Mouse (Mus musculus): ENCODE measurements at regions not wholly inside any gene's neighbourhood (a gene's known extent, or its start where the extent isn't known, plus 50 kb on each side); places are given as distances from the start of the nearest gene placed in this dataset.
"Not testable (repeated sequence)": the region's sequence is repeated elsewhere in the genome, so short reads cannot be mapped to it uniquely, and the experiment has no call there.

DNA sequence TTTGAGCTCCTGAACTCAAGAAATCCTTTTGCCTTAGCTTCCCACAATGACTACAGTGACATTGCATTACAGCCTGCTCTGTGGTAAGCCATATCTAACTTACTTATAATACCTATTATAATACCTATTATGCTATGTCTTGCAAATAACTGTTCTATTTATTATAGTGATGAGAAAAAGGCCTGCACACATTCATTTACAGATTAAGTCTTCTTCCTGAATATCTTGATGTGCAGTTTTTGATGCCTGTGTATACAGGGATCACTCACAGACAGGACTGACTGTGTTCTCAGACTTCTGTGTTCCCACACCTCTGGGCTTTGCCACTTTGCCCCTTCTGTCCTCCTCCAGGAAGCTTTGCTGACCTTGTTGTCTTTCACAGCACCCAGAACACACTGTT, 102.8 kb upstream of the Dlg1 start:
- no peak for DNase-seq

DNA sequence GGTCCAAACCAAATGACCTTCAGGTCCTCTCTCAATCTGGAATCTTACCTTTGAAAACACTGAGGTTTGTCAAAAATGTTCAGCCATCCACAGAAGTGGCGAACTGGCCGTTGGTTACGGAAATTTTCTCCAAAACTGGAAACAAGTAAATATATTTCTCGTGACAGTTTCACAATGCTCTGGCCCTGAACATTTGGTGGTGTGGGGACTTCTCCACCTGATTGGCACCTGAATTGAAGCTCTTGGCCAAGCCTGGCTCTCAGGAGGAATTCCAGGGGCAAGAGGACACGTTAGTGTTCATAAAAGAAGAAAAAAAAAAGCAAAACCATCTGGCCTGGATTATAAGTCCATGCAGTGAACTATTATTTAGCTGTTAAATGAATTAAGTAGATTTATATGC, 98.3 kb upstream of the Dlg1 start:
- DNase-seq: no peak

DNA sequence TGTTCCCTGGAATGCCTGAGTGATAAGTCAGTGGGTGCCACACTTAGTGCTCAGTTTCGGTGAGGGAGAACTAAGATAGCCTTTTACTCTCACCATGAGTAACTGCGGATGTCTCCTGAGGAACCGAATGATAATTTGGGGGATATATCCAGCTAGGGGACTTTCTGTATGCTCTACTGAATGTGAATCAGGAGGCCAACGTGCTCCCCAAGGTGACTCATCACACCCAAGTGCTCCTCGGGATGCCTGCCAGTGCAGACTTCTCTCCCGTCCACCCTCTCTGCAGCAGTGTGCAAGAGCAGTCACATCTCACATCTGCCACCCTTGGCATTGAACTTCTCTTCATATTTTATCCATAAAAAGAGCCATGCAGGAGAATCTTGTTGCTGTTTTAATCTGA, 94.9 kb upstream of the Dlg1 start:
- no peak for DNase-seq

DNA sequence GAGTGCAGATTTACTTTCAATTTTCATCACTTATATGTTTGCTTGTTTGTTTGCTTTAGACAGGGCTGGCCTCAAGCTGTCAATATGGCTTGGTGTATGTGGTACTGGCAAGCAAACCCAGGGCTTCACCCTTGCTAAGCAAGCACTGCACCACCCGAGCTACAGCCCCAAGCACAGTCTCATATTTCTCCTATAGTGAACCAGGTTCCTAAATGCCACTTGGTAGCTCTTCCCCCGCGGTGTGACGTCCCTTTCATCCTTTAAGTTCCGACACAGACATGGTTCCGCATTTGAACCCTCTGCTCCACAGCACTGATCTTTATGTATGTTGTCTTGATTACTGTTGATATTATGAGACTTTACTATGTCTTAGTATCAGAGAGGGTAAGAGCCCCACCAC, 93.4 kb upstream of the Dlg1 start:
- DNase-seq: no peak

DNA sequence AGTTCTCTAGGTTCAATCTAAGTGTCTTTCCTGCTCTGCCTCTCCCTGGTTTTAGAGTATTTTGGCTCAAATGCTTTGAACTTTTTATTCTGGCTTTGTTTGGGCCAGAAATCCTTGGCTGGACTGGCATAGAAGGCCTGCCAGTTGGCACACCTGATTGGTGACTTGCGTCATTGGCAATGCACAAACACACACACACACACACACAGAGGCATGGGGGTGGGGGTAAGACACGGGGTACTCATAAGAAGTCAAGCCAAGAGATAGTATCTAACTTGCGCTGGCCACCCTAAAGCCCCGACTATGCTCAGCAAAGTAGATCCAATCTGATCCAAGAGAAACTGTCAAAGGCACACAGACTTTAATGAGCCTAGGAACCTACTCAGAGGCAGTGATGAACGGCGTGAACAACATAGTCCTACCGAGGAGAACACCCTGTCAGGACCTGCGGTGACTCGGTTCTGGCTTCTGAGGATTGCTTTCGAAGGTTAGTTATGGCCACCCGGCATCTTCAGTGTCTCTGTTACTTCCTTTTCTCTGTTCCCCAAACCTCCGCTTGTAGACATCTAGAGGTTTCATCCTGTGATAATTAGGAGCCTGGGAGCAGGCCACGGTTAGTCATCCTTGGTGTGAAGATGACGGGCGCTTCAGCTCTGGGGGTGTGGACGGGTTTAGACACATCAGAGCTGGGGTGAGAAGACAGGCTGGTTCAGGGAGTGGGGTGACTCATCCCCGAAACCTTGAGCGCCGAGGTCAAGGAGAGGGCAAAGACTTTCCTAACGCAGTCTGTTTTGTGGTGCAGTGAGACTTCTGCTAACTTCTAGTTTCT, 92.7 kb upstream of the Dlg1 start:
- DNase-seq: no peak

DNA sequence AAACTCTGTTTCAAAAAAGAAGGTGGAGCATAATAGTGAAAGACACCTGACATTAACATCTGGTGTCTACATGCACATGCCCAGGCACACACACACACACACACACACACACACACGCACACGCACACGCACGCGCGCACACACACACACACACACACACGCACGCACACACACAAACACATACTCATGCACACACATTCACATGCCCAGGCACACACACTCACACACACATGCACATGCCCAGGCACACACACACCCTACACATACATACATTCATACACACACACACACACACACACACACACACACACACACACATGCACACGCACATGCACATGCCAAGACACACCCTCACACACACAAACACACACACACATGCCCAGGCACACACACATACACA, 89.4 kb upstream of the Dlg1 start:
- not testable (repeated sequence) for DNase-seq

DNA sequence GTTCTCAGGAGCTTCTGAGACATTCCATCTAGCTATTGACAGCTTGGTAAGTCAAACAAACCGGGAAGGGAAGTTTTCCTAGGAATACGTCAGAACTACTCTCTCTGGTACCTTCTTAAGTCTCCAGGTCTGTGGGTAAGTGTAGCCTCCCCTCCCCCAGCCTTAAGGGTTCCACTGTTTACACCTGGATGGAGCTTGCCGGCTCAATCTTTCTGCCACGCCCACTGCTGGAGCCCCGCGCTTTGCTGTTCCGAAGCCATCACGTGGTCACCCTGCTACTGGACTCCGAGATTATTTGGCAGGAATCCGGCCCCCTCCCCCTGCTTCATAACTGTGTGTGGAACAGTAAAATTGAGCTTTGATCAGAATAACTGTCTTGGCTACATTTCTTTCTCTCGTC, 87.6 kb upstream of the Dlg1 start:
- peak; percentile 58 to 75 for DNase-seq

DNA sequence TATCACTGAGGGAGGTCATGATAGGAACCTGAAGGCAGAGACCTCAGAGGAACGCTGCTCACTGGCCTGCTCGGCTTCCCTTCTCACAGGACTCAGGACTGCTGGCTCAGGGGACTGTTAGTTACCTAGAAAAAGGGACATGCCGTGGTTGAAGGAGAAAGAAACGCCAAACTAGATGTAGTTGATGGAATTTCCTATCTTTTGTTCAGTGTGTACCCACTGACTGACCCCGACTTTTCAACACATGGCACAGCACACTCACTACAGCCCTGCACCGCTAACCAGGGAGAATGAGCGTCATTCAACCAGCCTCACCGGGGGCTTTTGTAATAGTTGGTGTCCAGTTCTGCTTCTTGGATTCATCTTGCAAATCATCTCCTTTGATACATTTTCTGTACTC, 86.8 kb upstream of the Dlg1 start:
- no peak for DNase-seq

DNA sequence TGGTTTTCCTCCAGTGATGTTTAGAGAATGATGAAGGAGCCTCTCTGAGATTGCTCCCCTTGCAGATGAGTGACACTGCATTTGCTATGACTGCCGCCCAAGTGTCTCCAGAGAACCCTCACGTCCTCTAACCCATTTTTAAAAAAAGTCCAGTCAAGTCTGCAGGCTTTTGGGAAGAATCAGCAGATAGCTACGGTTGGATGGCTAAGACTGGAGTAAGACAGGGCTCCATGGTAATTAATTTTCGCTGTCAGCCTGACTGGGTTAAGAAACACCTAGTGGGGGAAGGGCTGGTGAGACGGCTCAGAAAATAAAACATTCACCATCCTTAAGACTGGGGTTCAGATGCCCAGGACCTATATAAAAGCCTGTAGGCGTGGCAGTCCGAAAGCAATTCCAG, 85.9 kb upstream of the Dlg1 start:
- DNase-seq: no peak

DNA sequence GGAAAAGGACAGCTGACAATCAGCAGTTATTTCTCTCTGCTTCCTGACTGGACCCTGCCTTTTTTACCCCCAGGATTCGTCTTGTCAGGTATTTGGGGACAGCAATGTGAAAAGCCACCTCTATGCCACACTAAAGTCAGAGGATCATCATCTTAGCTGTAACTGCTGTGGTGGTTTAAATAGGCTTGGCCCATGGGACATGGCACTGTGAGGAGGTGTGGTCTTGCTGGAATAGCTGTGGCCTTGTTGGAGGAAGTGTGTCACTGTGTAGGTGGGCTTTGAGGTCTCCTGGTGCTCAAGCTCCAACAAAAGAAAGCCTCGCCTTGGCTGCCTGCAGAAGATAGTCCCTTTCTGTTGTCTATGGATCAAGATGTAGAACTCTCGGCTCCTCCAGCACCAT, 83.9 kb upstream of the Dlg1 start:
- DNase-seq: no peak

DNA sequence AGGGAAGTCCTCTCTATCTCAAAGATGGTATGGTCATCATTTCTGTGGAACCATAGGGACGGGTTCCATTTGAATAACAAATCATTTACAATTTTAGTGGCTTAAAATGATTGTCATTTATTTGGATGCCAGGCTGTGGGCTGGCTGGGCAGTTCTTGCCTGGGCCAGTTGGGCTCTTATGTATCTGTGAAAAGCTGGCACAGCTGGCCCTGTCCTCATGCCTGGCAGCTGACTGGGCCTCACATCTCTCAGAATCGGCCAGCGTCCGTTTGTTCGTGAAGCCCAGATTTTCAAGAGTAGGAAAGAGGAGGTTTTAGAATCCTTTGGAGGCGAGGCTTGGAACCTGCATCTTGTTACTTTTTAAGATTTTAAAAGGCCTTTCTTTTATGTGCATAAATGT, 82.5 kb upstream of the Dlg1 start:
- DNase-seq: no peak

DNA sequence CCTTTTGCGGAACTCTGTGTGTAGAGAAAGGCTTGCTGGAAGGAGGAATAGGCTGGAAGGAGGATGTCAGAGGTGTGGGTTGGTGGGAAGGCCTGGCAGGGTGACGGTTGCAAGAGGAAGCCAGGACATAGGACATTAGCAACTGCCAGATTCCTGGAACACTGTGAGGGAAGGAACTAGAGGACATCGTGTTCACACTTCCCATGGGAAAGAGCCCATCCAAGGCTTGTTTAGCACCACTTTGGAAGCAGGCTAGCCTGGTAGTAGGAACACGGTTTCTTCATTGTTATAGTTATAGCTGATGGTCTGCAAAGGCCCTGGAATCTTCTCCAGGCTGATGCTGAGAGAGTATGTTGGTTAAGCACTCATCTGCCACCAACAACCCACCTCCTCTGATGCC, 80.4 kb upstream of the Dlg1 start:
- no peak for DNase-seq

DNA sequence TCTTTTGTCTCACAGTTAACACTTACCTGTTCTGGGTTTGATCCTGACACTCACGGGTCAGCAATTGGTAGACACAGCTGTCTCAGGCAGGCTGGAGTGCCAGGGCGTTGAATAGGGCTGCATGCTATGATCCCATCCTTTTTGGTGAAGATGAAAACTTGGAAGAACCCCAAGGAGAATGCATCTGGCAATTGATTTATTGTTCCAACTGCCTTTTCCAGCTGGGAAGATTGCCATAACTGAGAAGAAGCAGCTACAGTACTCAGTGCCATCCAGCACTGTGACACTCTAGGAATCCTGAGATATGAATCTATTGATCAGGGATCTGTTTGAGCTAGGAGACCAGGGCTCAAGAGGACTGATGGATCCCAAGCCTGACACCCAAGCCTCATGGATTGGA, 79.6 kb upstream of the Dlg1 start:
- DNase-seq: no peak

DNA sequence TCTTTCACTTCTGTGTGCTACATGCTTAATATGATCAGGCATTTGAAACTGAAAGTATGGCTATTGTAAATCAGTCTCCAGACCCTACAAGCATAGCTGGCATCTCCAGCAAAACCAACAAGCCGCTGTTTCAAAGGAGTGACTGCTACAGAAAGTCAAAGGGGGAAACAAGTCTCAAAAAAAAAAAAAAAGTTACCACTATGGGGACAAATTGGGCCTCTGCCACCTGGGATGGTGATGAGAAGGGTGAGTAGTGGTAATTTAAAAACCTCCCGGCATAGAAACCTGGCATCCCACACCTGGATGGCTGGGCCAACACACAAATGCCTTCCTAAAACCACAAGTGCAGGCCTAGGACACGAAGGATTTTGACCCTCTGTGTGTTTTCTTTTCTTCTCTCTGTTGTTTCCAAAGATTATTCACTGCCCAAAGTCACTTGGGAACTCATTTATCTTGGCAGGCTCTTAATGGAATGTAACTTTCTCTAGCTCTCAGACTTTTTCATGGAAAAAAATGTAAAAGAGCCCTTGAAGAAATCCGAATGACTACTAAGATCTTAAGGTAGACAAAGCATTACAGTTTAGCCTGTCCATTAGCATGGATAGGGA, 78.9 kb upstream of the Dlg1 start:
- no peak for DNase-seq

DNA sequence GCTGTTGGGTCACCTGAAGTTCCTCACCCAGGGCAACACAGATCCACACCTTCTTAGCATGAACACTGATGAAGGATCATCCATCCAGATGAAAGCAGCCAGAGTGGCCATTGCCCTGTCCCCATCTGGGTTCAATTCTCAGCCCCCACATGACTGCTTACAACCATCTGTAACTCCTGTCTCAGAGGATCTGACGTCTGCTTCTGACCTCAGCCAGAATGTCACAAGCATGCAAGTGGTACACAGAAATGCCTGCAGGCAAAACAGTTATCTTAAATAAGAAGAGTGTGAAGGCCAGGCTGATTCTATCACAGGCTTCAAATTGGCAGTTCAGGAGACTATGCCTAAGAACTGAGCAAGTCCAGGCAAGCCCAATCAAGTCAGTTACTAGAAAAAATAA, 76.2 kb upstream of the Dlg1 start:
- DNase-seq: no peak

DNA sequence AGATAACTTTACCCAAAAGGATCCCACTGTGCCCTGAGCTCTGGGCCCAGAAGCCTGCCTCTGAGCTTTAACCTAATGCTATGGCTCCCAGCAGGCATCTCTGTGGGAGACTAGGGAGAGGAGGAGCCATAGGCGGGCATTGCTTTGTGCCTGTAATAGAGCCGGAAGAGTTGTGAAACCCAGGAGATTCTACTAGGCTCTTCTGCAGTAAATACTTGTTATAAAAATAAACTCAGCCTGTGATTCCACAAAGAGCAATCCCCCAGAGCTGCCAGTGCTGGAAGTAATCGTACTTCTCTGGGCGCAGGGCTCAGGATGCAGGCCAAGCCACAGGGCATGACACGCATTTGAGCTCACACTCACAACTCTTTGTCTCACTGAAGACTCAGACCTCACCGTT, 73.7 kb upstream of the Dlg1 start:
- no peak for DNase-seq

DNA sequence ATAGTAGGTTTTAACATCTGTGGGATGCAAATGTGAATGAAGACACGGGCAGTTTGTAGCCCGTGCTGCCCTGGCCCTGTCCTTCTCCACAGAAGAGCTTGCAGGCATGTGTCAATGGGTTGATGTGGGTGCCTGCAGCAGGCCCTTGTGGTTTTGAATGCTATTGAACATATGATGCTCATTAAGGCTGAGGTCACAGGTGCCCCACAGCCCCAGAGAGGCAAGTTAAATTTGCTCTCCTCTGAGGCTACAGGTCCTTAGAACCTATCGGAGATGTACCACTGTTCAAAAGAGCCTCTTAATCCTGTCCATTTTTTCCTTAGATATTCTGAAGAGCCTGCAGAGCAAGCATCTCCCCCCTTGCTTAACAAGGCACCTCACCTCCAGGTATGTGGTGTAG, 71.7 kb upstream of the Dlg1 start:
- no peak for DNase-seq

DNA sequence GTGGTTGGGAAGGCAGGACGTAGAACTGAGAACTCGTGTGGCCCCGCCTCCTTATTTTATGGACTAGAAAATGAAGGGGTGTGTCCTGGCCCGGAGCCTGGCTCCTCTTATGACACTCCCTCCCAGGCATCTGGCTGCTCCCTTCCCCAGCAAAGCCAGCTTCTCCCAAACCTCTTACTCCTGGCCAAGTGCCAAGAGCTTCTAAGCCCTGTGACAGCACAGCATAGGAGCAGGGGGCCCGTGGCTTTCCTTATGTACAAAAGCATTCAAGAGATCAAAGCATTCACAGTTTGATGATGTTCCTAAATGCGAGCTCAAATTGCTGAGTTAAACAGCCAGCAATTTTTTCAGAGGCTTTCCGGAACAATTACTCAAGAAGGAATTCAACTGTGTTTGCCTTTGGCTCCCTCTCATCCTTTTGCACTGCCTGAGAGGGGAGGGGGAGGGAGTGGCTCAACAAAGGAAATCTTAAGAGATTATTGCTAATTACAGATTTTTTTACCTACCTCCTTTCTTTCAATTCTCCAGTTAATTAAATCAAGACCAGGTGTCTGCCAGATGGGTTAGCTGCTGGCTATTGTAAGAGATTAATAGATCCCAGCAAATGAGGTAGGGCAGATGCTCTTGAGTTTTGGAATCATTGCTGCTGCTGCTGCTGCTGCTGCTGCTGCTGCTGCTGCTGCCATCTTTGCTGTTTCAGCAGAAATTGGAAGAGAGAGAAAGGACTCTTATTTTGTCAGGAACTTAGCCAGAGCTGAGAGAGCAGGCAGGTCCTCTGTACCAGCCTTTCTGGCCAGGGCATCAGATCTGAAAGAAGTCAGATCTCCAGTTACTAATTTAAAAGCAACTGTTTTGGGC, 71.0 kb upstream of the Dlg1 start:
- peak; percentile 84 to 90 for DNase-seq

DNA sequence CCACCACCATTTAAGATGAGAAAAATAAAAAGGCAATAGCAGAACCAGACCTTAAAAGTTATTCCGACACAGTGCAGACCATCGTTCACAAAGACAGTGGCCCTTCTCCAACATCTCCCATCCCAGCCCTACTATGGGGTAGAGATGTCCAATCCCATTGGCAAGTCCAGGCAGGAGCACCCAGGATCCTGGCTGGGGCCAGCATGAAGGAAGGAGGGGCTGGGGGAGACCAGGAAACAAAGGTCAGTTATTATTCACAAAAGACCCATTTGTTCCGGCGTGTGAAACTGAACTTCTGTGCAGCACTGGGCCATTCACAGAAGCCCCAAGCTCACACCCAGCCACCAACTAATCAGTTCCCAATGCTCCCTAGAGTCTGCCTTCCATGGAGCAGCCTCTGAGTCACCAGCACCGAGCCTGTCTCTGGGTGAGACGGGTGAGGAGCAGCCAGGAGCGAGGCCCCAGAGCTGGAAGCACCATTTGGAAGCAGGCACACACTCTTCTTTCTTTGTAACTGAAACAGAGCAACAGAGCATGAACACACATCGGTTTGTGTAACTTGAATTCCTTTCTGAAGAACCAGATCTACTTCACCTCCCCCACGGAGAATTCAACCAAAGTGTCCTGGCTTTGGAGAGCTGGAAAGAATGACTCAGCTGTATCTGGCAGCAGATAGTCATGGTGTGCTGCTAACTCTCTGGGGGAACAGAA, 70.1 kb upstream of the Dlg1 start:
- DNase-seq: no peak

DNA sequence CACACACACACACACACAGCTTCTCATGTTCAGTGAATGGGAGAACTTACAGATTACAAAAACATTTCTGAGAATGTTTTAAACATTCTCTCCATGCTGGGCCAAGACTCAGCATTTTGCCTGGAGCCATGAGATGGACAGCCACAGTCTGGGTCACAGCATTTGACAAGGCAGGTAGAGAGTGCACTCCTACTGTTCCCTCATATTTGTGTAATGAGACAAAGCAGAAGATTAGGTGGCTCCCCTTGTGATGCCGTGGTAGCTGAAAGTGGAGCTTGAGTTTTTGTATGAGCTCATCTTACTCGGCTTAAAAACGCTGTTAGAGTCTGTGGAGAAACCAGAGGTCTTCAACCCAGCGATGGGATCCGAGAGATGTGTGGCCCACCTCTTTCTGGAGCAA, 65.3 kb upstream of the Dlg1 start:
- no peak for DNase-seq

DNA sequence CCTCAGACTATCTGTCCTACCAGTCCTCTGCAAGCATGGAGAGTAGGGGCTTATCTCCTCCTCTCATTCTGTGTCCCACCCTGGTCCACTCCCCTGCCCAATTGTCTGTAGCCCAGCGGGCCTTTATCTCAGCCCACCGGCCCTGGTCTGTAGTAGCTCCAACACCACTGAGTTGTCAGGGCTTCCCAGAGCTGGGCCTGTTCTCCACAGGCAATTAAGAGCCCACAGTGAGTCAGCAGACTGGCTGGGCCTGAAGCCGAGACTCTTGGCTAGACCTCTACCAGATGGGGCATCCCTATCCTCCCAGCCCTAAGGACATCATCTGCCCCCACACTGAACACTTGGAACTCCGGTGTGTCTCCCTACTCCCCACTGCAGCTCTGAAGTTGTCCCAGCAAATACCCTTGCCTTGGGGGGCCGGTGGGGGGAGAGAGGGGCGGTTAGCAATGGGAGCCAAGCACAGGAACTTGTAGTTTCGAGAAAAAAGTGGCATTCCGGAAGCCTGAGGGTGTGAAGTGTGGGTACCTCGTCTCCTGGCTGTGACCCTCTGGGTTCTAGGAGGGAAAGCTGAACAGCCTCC, 64.7 kb upstream of the Dlg1 start:
- DNase-seq: no peak

DNA sequence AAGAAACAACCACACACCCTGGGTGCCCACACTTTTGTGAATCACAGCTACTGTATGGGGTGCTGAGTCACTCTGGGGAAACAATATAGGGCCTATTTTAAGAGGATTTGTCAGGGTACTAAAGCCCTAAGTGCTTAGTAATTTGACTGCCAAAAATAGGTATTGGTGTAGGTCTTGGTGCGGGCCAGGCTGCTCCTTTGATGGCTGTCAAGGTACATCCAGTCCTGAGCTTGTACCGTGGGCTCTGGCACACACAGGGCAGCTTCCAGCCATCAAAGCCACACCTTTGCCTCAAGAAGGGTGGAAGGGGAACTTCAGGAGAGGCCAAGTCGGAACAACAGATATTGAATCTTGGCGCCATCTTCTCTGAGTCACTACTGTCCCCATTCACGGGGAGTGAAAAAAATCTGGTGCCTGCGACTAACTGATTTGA, 64.2 kb upstream of the Dlg1 start:
- no peak for DNase-seq

DNA sequence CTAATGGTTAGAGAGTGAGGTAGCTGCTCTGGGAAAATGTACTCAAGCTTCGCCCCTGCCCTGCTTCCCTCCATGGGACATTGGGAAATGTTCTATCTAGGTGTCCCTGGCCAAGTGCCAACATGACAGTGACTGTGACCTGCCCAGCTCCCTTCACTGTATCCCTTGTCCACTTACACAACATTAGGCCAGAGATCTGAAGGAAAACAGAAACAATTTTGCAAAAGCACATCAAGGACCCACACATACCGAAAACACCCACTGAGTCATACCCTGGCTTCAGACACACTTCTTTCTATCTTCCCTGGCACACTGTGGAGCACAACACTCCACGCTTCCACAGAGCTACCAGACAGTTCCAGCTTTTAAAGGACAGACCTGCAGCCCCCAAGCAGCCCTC, 62.0 kb upstream of the Dlg1 start:
- no peak for DNase-seq

All from lung, postnatal 4 days (tissue).